Mouse (Mus musculus) retina, embryonic 14.5 days (tissue): Measurements from ENCODE around the gene Gbp8.
"Not testable (repeated sequence)": the region's sequence is repeated elsewhere in the genome, so short reads cannot be mapped to it uniquely, and the experiment has no call there.

Experiments
- DNase-seq: peaks from one replicate; pipeline ENCODE4 v3.0.0-alpha.2; 2015; ENCODE audit warnings: low spot score

Gene Gbp8

GRCm38 (mm10) chr5:105139409-105140088, at the start of gene Gbp8, which contains the start of the genes Gbp9 and Gbp4:
Gene Gbp8, minus strand, starts transcription at chr5:105139540.
Gene Gbp9, minus strand, starts transcription at chr5:105139539.
Gene Gbp4, minus strand, starts transcription at chr5:105139586.
- not testable (repeated sequence) for DNase-seq

GRCm38 (mm10) chr5:105181446-105181845, 42.1 kb upstream of the Gbp8 start:
- no peak for DNase-seq

GRCm38 (mm10) chr5:105156582-105156981, 17.2 kb upstream of the Gbp8 start:
- DNase-seq: no peak

- no peak for DNase-seq
Observed at GRCm38 (mm10) chr5:105154049-105154448, 14.7 kb upstream of the Gbp8 start.

GRCm38 (mm10) chr5:105148062-105148461, 8.7 kb upstream of the Gbp8 start:
- not testable (repeated sequence) for DNase-seq

- DNase-seq: no peak
Observed at GRCm38 (mm10) chr5:105146447-105146846, 7.1 kb upstream of the Gbp8 start.

- DNase-seq: not testable (repeated sequence)
Observed at GRCm38 (mm10) chr5:105145731-105146130, 6.4 kb upstream of the Gbp8 start.

GRCm38 (mm10) chr5:105140089-105140810, 910 bp upstream of the Gbp8 start:
- not testable (repeated sequence) for DNase-seq

- no peak for DNase-seq
Observed at GRCm38 (mm10) chr5:105138906-105139305, 434 bp downstream of the Gbp8 start.

- not testable (repeated sequence) for DNase-seq
Observed at GRCm38 (mm10) chr5:105136706-105137304, 2.5 kb downstream of the Gbp8 start.

GRCm38 (mm10) chr5:105121731-105122130, 17.6 kb downstream of the Gbp8 start:
- DNase-seq: not testable (repeated sequence)

GRCm38 (mm10) chr5:105115740-105116139, 23.6 kb downstream of the Gbp8 start:
- DNase-seq: no peak

- DNase-seq: no peak
Observed at GRCm38 (mm10) chr5:105114696-105115095, 24.6 kb downstream of the Gbp8 start.

- DNase-seq: no peak
Observed at GRCm38 (mm10) chr5:105113656-105114055, 25.7 kb downstream of the Gbp8 start.

GRCm38 (mm10) chr5:105110271-105110852, 29.0 kb downstream of the Gbp8 start:
- DNase-seq: not testable (repeated sequence)

- peak; percentile 3 for DNase-seq
Observed at GRCm38 (mm10) chr5:105109775-105110174, 29.6 kb downstream of the Gbp8 start.

GRCm38 (mm10) chr5:105105689-105106088, 33.7 kb downstream of the Gbp8 start:
- not testable (repeated sequence) for DNase-seq

GRCm38 (mm10) chr5:105081900-105082299, 57.4 kb downstream of the Gbp8 start:
- no peak for DNase-seq

- DNase-seq: not testable (repeated sequence)
Observed at GRCm38 (mm10) chr5:105068356-105068755, 71.0 kb downstream of the Gbp8 start.

GRCm38 (mm10) chr5:105064443-105064842, 74.9 kb downstream of the Gbp8 start:
- not testable (repeated sequence) for DNase-seq

- no peak for DNase-seq
Observed at GRCm38 (mm10) chr5:105063321-105063720, 76.0 kb downstream of the Gbp8 start.

- not testable (repeated sequence) for DNase-seq
Observed at GRCm38 (mm10) chr5:105062403-105062802, 76.9 kb downstream of the Gbp8 start.
